Mouse (Mus musculus): ENCODE results near the gene Npy1r. TPM values are rescaled to one million over a fixed set of nuclear protein-coding genes. Genes with fewer than 3 reads are reported as not detected.

Gene Npy1r
- polyA plus RNA-seq (2012; rRNA removed), result 0.02 and 0.16 TPM in 2 replicates

GRCm38 (mm10) chr8:66696970-66697843, at the start of gene Npy1r:
Gene Npy1r, plus strand, starts transcription at chr8:66697192.

GRCm38 (mm10) chr8:66687511-66688329, 9.3 kb upstream of the Npy1r start, which contains the start of gene Npy5r:
Gene Npy5r, minus strand, starts transcription at chr8:66688128.

Other genes starting within 250 kb of the Npy1r start
- 5.0 and 5.2 TPM in 2 replicates for gene Tma16, start 210.7 kb upstream of the Npy1r start, polyA plus RNA-seq (2012; rRNA removed)
- gene Tktl2, start 185.4 kb upstream of the Npy1r start, polyA plus RNA-seq (2012; rRNA removed), result not detected in 2 replicates
- not detected in 2 replicates for gene Npy5r, start 9.1 kb upstream of the Npy1r start, polyA plus RNA-seq (2012; rRNA removed)
- gene Naf1, start 163.0 kb downstream of the Npy1r start, polyA plus RNA-seq (2012; rRNA removed), result 4.2 and 4.7 TPM in 2 replicates